Mouse (Mus musculus) MEL-GATA-1-ER (cell line): ENCODE measurements at regions not wholly inside any gene's neighbourhood (a gene's known extent, or its start where the extent isn't known, plus 50 kb on each side); places are given as distances from the start of the nearest gene placed in this dataset.

ENCODE experiments used
- DNase-seq: peaks from one replicate; pipeline ENCODE4 v3.0.0-alpha.2; 2012; ENCODE audit warnings: low read depth; ENCODE audit errors: extremely low read depth

GRCm38 (mm10) chr2:133362693-133363443, 189.1 kb upstream of the Bmp2 start:
- no peak for DNase-seq

- no peak for DNase-seq
Measured at GRCm38 (mm10) chr2:133371490-133372215, 180.3 kb upstream of the Bmp2 start.

- DNase-seq, result peak; percentile 50
Measured at GRCm38 (mm10) chr2:133373543-133373942, 178.4 kb upstream of the Bmp2 start.

- peak; percentile 14 for DNase-seq
Measured at GRCm38 (mm10) chr2:133381054-133381453, 170.9 kb upstream of the Bmp2 start.

GRCm38 (mm10) chr2:133383135-133383920, 168.6 kb upstream of the Bmp2 start:
- no peak for DNase-seq

- DNase-seq, result no peak
Measured at GRCm38 (mm10) chr2:133385297-133385696, 166.7 kb upstream of the Bmp2 start.

- no peak for DNase-seq
Measured at GRCm38 (mm10) chr2:133387349-133387748, 164.6 kb upstream of the Bmp2 start.

- DNase-seq, result no peak
Measured at GRCm38 (mm10) chr2:133392298-133392697, 159.7 kb upstream of the Bmp2 start.

- no peak for DNase-seq
Measured at GRCm38 (mm10) chr2:133397566-133397965, 154.4 kb upstream of the Bmp2 start.

GRCm38 (mm10) chr2:133399059-133399690, 152.8 kb upstream of the Bmp2 start:
- no peak for DNase-seq

- no peak for DNase-seq
Measured at GRCm38 (mm10) chr2:133400963-133401362, 151.0 kb upstream of the Bmp2 start.

- no peak for DNase-seq
Measured at GRCm38 (mm10) chr2:133416990-133417581, 134.9 kb upstream of the Bmp2 start.

GRCm38 (mm10) chr2:133419686-133420303, 132.2 kb upstream of the Bmp2 start:
- no peak for DNase-seq

GRCm38 (mm10) chr2:133425538-133425937, 126.4 kb upstream of the Bmp2 start:
- DNase-seq, result peak; percentile 92

- DNase-seq, result no peak
Measured at GRCm38 (mm10) chr2:133427039-133427438, 124.9 kb upstream of the Bmp2 start.

- DNase-seq, result peak; percentile 53
Measured at GRCm38 (mm10) chr2:133429369-133430062, 122.4 kb upstream of the Bmp2 start.

- peak; percentile 65 for DNase-seq
Measured at GRCm38 (mm10) chr2:133430741-133431438, 121.1 kb upstream of the Bmp2 start.

GRCm38 (mm10) chr2:133432141-133432813, 119.7 kb upstream of the Bmp2 start:
- DNase-seq, result peak; percentile 25
